Mouse (Mus musculus): ENCODE data around the gene Ulk4.

DNA sequence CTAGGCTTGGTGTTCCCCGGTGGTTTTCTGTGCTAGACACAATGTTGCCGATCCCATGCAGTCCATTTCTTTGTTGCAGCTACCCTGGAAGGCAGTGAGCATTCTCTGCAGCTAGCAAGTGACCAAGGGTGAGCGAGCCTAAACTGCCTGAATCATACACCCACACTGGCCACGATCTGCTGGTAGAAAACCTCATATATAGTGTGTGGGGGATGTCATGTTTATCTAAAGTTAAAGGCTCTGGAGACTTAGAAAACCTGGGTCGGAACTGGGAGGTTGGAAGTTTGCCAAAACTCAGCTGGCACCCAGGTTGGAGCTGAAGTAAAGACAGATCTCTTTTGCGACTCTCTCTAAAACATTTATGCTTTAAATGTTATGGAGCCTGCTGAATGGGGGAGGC, 358.4 kb downstream of the Ulk4 start:
- TF ChIP-seq CTCF (IDR thresholded peaks at IDR 0.05; ENCODE audit: extremely low read depth, insufficient read depth, low read length) (no peak), POLR2A (IDR thresholded peaks at IDR 0.05; ENCODE audit: extremely low read depth, insufficient read depth, low read length) (no peak)
